Comparison of ENCODE assay signal across 8 mouse cellular contexts in genomic region chr1:185454955-185455701, GRCm38 (mm10). TPM values are rescaled to one million over a fixed set of nuclear protein-coding genes. Genes with fewer than 3 reads are reported as not detected.
DNase-seq lines count a peak whose midpoint lies in the region; ATAC-seq lines count a peak whose summit lies in the region.

No protein-coding gene starts in this region.

- peak overlapping the region; percentile 90 for H3K4me3 ChIP-seq in megakaryocyte, embryonic 14.5 days (replicated peaks)
- peak overlapping the region; percentile 57 for H3K4me3 ChIP-seq in forebrain, embryonic 12.5 days (replicated peaks)
- peak overlapping the region; percentile 42 for H3K4me3 ChIP-seq in intestine, embryonic 15.5 days (replicated peaks)
- H3K4me3 ChIP-seq in liver, embryonic 11.5 days (ENCODE audit: low read depth, low read length), result peak overlapping the region; percentile 87

- peak overlapping the region; percentile 98 for H3K4me2 ChIP-seq in forebrain, embryonic 12.5 days
- peak overlapping the region; percentile 88 for H3K4me2 ChIP-seq in intestine, embryonic 15.5 days (replicated peaks)
- H3K4me2 ChIP-seq in liver, embryonic 11.5 days, result peak overlapping the region; percentile 91

- peak overlapping the region; percentile 66; the same call in 1 of the 2 replicates for H3K27ac ChIP-seq in forebrain, embryonic 12.5 days
- H3K27ac ChIP-seq in intestine, embryonic 15.5 days, result no peak overlapping the region
- peak overlapping the region; percentile 97 for H3K27ac ChIP-seq in liver, embryonic 11.5 days (ENCODE audit: low read depth, low read length)

- WGBS in forebrain, embryonic 12.5 days, result under 1% methylated on average over 71 of the region's 71 CpGs
- WGBS in intestine, embryonic 15.5 days, result under 1% methylated on average over 71 of the region's 71 CpGs
- WGBS in liver, embryonic 11.5 days, result 2% methylated on average over 71 of the region's 71 CpGs

- peaks cover 7% of the 10 kb centered on the region; the same call in 1 of the 2 replicates for H3K9me3 ChIP-seq in megakaryocyte, embryonic 14.5 days
- peaks cover 4% of the 10 kb centered on the region; the same call in 1 of the 2 replicates for H3K9me3 ChIP-seq in forebrain, embryonic 12.5 days
- H3K9me3 ChIP-seq in intestine, embryonic 15.5 days, result no peaks in the 10 kb centered on the region
- H3K9me3 ChIP-seq in liver, embryonic 11.5 days (ENCODE audit: control insufficient read depth, low read length), result no peaks in the 10 kb centered on the region

- H3K27me3 ChIP-seq in megakaryocyte, embryonic 14.5 days (replicated peaks), result peaks cover 61% of the 10 kb centered on the region
- H3K27me3 ChIP-seq in forebrain, embryonic 12.5 days, result peaks cover 50% of the 10 kb centered on the region
- peaks cover 35% of the 10 kb centered on the region for H3K27me3 ChIP-seq in intestine, embryonic 15.5 days (replicated peaks)
- H3K27me3 ChIP-seq in liver, embryonic 11.5 days (replicated peaks; ENCODE audit: control insufficient read depth, insufficient read depth, low read length), result peaks cover 21% of the 10 kb centered on the region

- H3K36me3 ChIP-seq in megakaryocyte, embryonic 14.5 days (replicated peaks; ENCODE audit: low read length), result no peaks in the 10 kb centered on the region
- no peaks in the 10 kb centered on the region for H3K36me3 ChIP-seq in forebrain, embryonic 12.5 days (replicated peaks)
- H3K36me3 ChIP-seq in intestine, embryonic 15.5 days, result no peaks in the 10 kb centered on the region
- H3K36me3 ChIP-seq in liver, embryonic 11.5 days (ENCODE audit: control insufficient read depth, insufficient read depth, low read length), result peaks cover 10% of the 10 kb centered on the region; the same call in 1 of the 2 replicates

- no peak for ATAC-seq in megakaryocyte, adult 5-6 weeks (ENCODE audit: poor library complexity, severe bottlenecking)
- ATAC-seq in forebrain, embryonic 12.5 days (ENCODE audit: low FRiP score), result peak; percentile 79
- peak; percentile 16 for ATAC-seq in intestine, embryonic 15.5 days
- ATAC-seq in liver, embryonic 11.5 days (replicated peaks; ENCODE audit: low FRiP score), result peak; percentile 6; the same call in 1 of the 2 replicates

- DNase-seq in cerebellum, adult 8-10 months, result peak; percentile 21
- no peak for DNase-seq in liver, embryonic 11.5 days (ENCODE audit: low spot score)
- DNase-seq in right cerebral cortex, postnatal 25 days, result peak; percentile 74
- no peak for DNase-seq in lung, postnatal 10 days

- H3K4me1 ChIP-seq in megakaryocyte, embryonic 14.5 days, result peaks cover 15% of the 10 kb centered on the region
- peaks cover 17% of the 10 kb centered on the region for H3K4me1 ChIP-seq in forebrain, embryonic 12.5 days
- peaks cover 7% of the 10 kb centered on the region for H3K4me1 ChIP-seq in intestine, embryonic 15.5 days (replicated peaks)
- peaks cover 42% of the 10 kb centered on the region for H3K4me1 ChIP-seq in liver, embryonic 11.5 days (replicated peaks; ENCODE audit: control insufficient read depth, insufficient read depth, low read length)

- H3K9ac ChIP-seq in forebrain, embryonic 12.5 days, result peak overlapping the region; percentile 71
- peak overlapping the region; percentile 47 for H3K9ac ChIP-seq in intestine, embryonic 15.5 days
- peak overlapping the region; percentile 91 for H3K9ac ChIP-seq in liver, embryonic 11.5 days (ENCODE audit: low read depth, low read length)

RNA-seq across cellular contexts. Expression of gene Slc30a10, which starts 0.5 kb away (rescaled TPM):
- polyA plus RNA-seq in megakaryocyte, embryonic 14.5 days (2012; ENCODE audit: insufficient read depth, low replicate concordance), result not detected in 2 replicates
- total RNA-seq in megakaryocyte, adult 5-6 weeks (2015), result 0.07 and 0.09 TPM in 2 replicates
- 0.07 and 0.16 TPM in 2 replicates for total RNA-seq in megakaryocyte, adult 5-6 weeks (2017)
- 4.4 and 4.6 TPM in 2 replicates for polyA plus RNA-seq in forebrain, embryonic 12.5 days (2016; fragmentation: Nextera tagmentation; extraction: Ambion mirVana)
- polyA plus RNA-seq in intestine, embryonic 15.5 days (2015; fragmentation: Nextera tagmentation; extraction: Ambion mirVana), result 2.3 TPM in 2 replicates
- 22.8 and 23.5 TPM in 2 replicates for polyA plus RNA-seq in liver, embryonic 11.5 days (2014; fragmentation: Nextera tagmentation; extraction: Ambion mirVana)

Comparison
In these comparisons a context has a peak if more than half of its experiments do, and no peak if none do; other contexts are left out.
1. DNase-seq: peak in cerebellum, adult 8-10 months (single experiment) and right cerebral cortex, postnatal 25 days (single experiment); none in liver, embryonic 11.5 days (single experiment) and lung, postnatal 10 days (single experiment).
2. Peak in every context shown above with its lines, with median percentiles within 50 percentile points of each other: H3K4me3 ChIP-seq, H3K4me2 ChIP-seq and H3K9ac ChIP-seq.